Mouse (Mus musculus): ENCODE measurements around the gene Olfr615.
"Not testable (repeated sequence)": the region's sequence is repeated elsewhere in the genome, so short reads cannot be mapped to it uniquely, and the experiment has no call there.

Olfr615 gene

GRCm38 (mm10) chr7:103555779-103556178 is at the start of gene Olfr615:
Olfr615 (plus strand) TSS chr7:103556079.
- no peak for DNase-seq (ENCODE audit: low spot score)

GRCm38 (mm10) chr7:103512022-103512421 is 43.9 kb upstream of the Olfr615 start, which contains the start of gene Olfr610:
Olfr610 (minus strand) TSS chr7:103512122.
- no peak for DNase-seq (ENCODE audit: low spot score)

DNA sequence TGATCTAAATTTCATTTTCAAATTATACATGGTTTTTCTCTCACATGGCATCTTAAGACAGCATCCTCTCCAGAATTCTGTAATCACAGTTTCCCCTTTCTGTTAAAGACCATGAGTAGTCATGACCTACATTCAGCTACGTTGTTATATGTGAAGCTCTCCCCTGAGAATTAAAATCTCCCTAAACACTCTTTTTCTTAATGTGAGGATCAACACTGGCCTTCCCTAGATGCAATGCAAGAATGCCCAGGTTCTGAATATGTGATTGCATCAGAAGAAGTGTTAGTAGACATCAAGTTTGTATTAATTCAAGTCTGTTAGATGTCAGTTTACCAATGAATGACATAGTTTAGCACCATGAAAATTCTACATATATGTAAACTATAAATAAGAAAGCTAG is 35.1 kb upstream of the Olfr615 start, which contains the start of gene Olfr611:
TSS of gene Olfr611 (minus strand) at position 101 of the 400 bp plus-strand sequence.
- DNase-seq (ENCODE audit: low spot score), result not testable (repeated sequence)

DNA sequence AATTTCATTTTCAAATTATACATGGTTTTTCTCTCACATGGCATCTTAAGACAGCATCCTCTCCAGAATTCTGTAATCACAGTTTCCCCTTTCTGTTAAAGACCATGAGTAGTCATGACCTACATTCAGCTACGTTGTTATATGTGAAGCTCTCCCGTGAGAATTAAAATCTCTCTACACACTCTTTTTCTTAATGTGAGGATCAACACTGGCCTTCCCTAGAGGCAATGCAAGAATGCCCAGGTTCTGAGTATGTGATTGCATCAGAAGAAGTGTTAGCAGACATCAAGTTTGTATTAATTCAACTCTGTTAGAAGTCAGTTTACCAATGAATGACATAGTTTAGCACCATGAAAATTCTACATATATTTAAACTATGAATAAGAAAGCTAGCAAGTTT is 13.3 kb upstream of the Olfr615 start, which contains the start of gene Olfr612:
TSS of gene Olfr612 (minus strand) at position 101 of the 400 bp plus-strand sequence.
- not testable (repeated sequence) for DNase-seq (ENCODE audit: low spot score)

DNA sequence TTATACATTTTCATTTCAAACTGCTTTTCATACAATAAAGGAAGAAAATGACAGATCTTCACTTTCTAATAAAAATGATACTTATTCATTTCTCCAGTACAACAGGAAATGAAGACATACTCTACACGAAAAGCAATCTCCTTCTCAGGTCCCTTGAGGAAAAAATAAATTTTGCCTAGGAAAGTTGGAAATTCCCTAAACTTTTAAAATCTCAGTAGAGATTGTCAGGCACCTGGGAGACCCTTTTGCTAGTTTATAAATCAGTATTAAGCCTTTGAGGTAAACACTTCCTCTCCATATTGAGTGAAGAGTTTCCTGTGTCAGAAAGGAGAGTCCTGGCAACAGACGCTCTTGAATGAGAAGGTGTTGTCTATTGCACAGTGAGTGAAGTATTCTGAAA is 8.1 kb upstream of the Olfr615 start, which contains the start of gene Olfr613:
TSS of gene Olfr613 (plus strand) at position 301 of the 400 bp plus-strand sequence.
- no peak for DNase-seq (ENCODE audit: low spot score)

- DNase-seq (ENCODE audit: low spot score), result no peak
Measured at GRCm38 (mm10) chr7:103569043-103569442, 13.2 kb downstream of the Olfr615 start, which contains the start of gene Olfr616. Olfr616 (minus strand) TSS chr7:103569143.

- no peak for DNase-seq (ENCODE audit: low spot score)
Measured at GRCm38 (mm10) chr7:103572761-103573160, 16.9 kb downstream of the Olfr615 start, which contains the start of gene Olfr617. Olfr617 (plus strand) TSS chr7:103573061.

- DNase-seq (ENCODE audit: low spot score), result no peak
Measured at GRCm38 (mm10) chr7:103589803-103590202, 33.9 kb downstream of the Olfr615 start, which contains the start of gene Olfr618. Olfr618 (plus strand) TSS chr7:103590103.

DNA sequence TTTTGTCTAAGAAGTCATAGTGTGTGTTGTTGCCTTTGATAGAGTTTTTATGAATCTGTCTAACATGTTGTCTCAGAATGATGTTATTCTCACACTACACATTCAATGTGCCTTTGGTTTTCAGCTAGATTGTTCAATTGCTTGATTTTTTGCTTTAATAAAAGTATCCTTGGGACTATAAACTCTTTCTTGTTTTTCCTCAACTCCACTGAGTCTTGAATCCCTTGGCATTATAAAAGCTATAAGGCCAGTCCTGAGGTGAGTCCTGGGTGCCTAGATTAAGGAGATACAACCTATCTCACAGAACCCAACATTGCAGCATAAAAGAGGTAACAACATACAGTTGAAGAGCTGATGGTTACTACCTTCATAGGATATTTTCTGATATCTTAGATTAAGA is 44.4 kb downstream of the Olfr615 start, which contains the start of gene Olfr619:
TSS of gene Olfr619 (plus strand) at position 301 of the 400 bp plus-strand sequence.
- no peak for DNase-seq (ENCODE audit: low spot score)

DNA sequence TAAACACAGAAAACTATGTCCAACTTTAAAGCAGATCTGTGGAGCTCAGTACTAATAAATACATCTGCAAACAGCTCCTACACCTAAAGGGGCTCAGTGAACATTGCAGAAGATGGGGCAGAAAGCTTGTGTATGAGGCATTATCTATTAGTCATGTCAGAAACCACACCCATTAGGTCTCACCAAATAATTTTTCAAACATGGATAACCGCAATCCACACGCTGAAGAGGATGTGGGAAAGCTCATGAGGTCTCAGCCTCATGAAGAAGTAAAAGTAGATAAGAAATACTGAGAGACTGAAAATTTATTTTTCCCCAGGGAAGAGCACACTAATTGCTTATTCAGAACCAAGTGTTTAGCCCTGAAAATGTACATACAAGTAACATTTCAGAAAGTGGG is 51.5 kb downstream of the Olfr615 start:
- DNase-seq (ENCODE audit: low spot score), result no peak

DNA sequence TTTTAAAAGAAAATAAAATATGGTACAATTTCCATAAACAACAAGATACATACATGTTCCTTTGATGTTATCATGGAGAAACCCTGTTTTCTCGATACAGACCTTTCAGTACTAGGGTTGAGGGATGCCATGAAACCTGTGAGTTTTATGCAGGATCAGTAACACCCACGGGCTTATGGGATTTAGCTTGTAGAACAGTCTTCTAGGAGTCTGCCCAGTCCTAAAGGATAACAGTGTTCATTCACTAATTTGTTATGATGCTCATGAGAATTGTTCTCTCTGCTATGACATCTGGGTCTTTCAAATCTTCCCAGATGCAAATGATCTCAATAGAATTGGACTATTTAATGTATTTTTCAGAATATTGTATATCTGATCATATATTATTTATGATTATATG is 56.6 kb downstream of the Olfr615 start, which contains the start of gene Olfr620:
TSS of gene Olfr620 (minus strand) at position 101 of the 400 bp plus-strand sequence.
- no peak for DNase-seq (ENCODE audit: low spot score)
